Mouse (Mus musculus) c-Kit-positive CD71-negative TER-119-negative erythroid progenitor cells, embryonic 14.5 days (primary cell): Measurements from ENCODE around the gene Mcoln1.

ENCODE experiments used
- DNase-seq: peaks from one replicate; pipeline ENCODE4 v3.0.0-alpha.2; 2013; ENCODE audit warnings: low read depth

Mcoln1 gene

GRCm38 (mm10) chr8:3498583-3498982, 1.7 kb upstream of the Mcoln1 start:
- no peak for DNase-seq

GRCm38 (mm10) chr8:3499751-3500150, 506 bp upstream of the Mcoln1 start:
- DNase-seq, result no peak

GRCm38 (mm10) chr8:3502217-3502616, 2.0 kb downstream of the Mcoln1 start:
- no peak for DNase-seq

GRCm38 (mm10) chr8:3507979-3508754, 7.9 kb downstream of the Mcoln1 start:
- DNase-seq, result no peak

GRCm38 (mm10) chr8:3514681-3515247, 14.5 kb downstream of the Mcoln1 start:
- no peak for DNase-seq

GRCm38 (mm10) chr8:3515260-3515671, 15.0 kb downstream of the Mcoln1 start, which contains the start of gene Pnpla6:
TSS of gene Pnpla6 (plus strand) at chr8:3515384.
- no peak for DNase-seq

GRCm38 (mm10) chr8:3515771-3516417, 15.6 kb downstream of the Mcoln1 start:
- no peak for DNase-seq

- DNase-seq, result peak; percentile 88
Observed at GRCm38 (mm10) chr8:3516450-3517116, 16.3 kb downstream of the Mcoln1 start.

GRCm38 (mm10) chr8:3517117-3517495, 16.8 kb downstream of the Mcoln1 start:
- DNase-seq, result no peak

GRCm38 (mm10) chr8:3522007-3522697, 21.9 kb downstream of the Mcoln1 start:
- DNase-seq, result no peak

- no peak for DNase-seq
Observed at GRCm38 (mm10) chr8:3530816-3531215, 30.6 kb downstream of the Mcoln1 start.

- DNase-seq, result no peak
Observed at GRCm38 (mm10) chr8:3531936-3532335, 31.7 kb downstream of the Mcoln1 start.

- peak; percentile 51 for DNase-seq
Observed at GRCm38 (mm10) chr8:3536053-3536841, 36.0 kb downstream of the Mcoln1 start.

GRCm38 (mm10) chr8:3536940-3537339, 36.7 kb downstream of the Mcoln1 start:
- DNase-seq, result no peak

- no peak for DNase-seq
Observed at GRCm38 (mm10) chr8:3537666-3538065, 37.4 kb downstream of the Mcoln1 start.

GRCm38 (mm10) chr8:3539146-3539545, 38.9 kb downstream of the Mcoln1 start:
- DNase-seq, result no peak

GRCm38 (mm10) chr8:3540076-3540475, 39.8 kb downstream of the Mcoln1 start:
- no peak for DNase-seq

GRCm38 (mm10) chr8:3546511-3546910, 46.3 kb downstream of the Mcoln1 start:
- no peak for DNase-seq

GRCm38 (mm10) chr8:3552240-3552639, 52.0 kb downstream of the Mcoln1 start:
- no peak for DNase-seq

GRCm38 (mm10) chr8:3556114-3556513, 55.9 kb downstream of the Mcoln1 start:
- DNase-seq, result no peak
